Mouse (Mus musculus) CH12F3 (cell line): Measurements from ENCODE around the gene Snx30.

ENCODE experiments used
- in situ Hi-C: fragments of 300-500 bp; cut with MboI; formaldehyde crosslinking; loops from 2 replicates; pipeline ENCODE4 v1.14.3; 2020; ENCODE audit warnings: low sequenced_read_pairs

Snx30 gene

GRCm38 (mm10) chr4:59868086-59868485 lies 62.4 kb downstream of the Snx30 start:
- in situ Hi-C loops = loop anchor here (25.0 kb wide), 1 partner anchor 256 kb away; no protein-coding TSS in a partner anchor

- in situ Hi-C loops = loop anchor here (25.0 kb wide), 1 partner anchor 257 kb away; no protein-coding TSS in a partner anchor
Measured at GRCm38 (mm10) chr4:59869488-59870057, 63.9 kb downstream of the Snx30 start.

DNA sequence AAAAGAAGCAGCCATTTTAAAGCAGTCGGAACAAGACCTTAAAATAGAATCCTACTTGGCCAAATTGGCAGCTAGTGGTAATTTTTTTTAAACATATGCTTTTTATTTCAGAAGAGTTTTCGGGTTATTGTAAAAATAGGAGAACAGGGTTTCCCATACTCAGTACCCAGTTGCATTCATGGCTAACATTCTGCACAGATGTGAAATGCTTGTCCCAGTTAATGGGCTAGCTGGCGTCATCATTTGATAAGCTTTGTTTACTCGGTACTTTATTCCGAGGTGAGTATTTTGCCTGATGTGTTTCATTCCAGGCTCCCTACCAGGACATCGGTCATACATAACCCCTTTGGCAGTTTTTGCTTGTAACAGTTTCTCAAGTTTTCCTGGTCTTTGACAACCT lies 64.8 kb downstream of the Snx30 start:
- in situ Hi-C loops = loop anchor here (25.0 kb wide), 1 partner anchor 258 kb away; no protein-coding TSS in a partner anchor

DNA sequence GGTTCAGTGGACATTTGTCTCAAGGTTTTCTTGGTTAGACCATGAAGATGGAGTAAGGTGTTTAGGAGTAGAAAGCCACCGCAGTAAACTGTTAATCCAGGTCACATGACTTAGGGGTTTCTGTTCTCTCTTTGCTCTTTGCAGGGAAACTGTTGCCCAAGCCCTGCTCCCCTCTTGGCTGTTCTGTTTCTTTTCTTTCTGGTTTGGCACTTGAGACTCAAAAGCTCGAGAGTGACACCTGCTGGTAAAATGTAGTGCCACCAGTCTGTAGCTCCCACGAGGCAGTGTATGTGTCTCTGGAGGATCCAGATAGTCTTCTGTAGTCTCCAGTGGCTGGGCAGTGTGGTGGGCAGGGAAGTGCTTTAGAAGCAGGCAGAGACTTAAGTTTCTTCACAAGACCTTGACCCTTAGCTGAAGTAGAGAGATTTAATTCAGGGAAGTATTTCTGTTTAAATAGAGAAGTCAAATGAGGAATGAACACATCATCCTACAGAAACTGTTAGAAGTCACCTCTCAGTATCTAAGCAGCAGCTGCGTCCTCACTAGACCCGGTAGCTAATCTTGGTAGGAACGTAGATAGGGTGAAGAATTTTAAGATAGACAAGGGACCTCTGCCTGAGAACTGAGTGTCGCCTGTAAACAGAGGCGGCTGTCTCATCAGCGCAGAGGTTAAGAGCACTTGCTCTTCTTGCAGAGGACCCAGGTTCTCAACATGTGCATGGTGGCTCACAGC lies 65.4 kb downstream of the Snx30 start:
- in situ Hi-C loops = loop anchor here (25.0 kb wide), 1 partner anchor 259 kb away; no protein-coding TSS in a partner anchor

DNA sequence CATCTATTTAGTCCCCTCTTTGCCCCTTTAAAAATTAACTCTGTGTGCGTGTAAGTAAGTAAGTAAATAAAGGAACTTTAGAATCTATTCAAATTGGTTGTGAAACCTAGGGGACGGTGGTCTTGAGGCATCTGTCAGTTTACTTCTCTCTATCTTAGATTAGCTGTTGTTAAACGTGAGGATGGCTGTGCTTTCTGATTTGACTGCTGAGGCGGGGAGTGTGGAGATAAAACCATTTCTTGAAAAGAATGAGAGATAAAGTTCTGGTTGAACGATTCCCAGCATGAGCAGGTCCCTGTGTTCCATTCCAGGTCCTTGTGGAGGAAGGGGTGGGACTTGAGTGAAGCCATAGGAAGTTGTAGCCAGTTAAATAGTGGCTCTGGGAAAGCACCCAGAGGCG lies 67.6 kb downstream of the Snx30 start:
- in situ Hi-C loops = loop anchor here (25.0 kb wide), 1 partner anchor 261 kb away; no protein-coding TSS in a partner anchor

DNA sequence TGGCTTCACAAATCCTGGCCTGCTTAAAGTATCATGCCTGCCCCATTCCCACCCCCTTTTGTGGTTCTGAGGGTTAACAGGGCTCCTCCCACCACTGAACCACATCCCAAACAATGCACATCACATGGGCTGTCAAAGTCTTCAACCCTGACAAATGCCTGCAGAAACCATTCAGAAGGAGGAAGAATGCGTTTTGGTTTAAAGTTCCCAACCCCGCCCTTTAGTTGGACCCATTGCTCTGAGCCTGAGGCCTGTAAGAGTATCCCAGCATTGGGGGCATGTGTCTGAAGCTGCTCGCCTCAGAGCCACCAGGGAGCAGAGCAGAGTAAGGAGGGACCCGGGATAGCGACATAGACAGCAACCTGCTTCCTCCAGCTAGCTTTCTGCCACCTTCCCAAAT lies 68.2 kb downstream of the Snx30 start:
- in situ Hi-C loops = loop anchor here (25.0 kb wide), 1 partner anchor 262 kb away; no protein-coding TSS in a partner anchor

GRCm38 (mm10) chr4:59876570-59876969 lies 70.9 kb downstream of the Snx30 start:
- in situ Hi-C loops = no loop called here

GRCm38 (mm10) chr4:59877025-59877424 lies 71.4 kb downstream of the Snx30 start:
- in situ Hi-C loops = no loop called here

DNA sequence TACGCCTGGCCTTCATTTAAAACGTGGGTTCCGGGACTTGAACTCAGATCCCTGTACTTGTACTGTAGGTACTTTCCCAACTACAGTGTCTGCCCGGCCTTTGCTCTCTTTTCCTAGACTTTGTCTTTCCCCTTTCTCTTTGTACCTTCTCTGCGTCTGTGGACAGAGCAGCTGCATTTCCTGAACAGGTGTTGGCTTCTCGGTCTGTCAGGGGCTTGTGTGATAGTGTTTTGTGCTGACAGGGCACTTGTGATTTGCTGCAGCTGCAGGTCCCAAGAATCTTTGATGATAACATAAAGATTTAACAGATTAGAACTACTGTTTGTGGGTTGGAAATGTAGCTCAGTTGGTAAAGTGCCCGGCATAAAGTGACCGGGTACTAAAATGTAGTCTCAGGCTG lies 73.0 kb downstream of the Snx30 start:
- in situ Hi-C loops = no loop called here

DNA sequence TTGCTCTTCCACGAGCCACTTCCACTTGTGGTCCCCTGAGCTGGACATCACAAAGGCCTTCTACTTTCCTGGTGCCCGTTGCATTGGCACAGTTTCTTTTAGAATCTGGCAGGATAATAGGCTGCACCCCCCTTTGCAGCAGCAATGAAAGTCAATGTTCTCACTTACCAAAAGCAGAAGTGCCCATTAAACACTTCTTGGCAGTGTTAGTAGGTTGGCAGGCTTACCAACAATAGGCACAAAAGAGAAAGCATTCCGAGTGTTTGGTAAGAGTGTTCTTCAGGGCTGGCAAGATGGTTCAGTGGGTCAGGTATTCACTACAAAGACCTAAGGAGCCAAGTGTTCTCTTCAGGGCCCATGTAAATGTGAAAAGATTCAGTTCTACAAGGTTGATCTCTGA lies 73.8 kb downstream of the Snx30 start:
- in situ Hi-C loops = no loop called here

DNA sequence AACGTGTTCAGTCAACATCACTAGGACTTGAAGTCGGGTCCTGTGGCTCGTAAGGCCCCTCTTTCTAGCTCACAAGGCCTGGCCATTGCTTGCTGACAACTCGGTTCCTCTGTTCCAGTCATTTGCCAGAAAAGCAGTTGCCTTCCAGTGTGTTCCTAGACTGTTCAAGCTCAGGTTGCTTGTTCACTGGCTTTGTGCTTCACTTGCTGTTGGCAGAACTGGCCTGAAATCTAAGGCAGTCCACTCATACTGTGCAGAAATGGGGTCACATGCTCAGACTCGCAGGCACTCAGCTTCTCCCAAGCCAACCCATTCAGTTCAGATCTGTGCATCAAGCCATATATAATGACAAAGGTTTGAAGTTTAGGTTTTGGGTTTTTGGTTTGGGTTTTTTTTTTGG lies 75.1 kb downstream of the Snx30 start:
- in situ Hi-C loops = no loop called here

DNA sequence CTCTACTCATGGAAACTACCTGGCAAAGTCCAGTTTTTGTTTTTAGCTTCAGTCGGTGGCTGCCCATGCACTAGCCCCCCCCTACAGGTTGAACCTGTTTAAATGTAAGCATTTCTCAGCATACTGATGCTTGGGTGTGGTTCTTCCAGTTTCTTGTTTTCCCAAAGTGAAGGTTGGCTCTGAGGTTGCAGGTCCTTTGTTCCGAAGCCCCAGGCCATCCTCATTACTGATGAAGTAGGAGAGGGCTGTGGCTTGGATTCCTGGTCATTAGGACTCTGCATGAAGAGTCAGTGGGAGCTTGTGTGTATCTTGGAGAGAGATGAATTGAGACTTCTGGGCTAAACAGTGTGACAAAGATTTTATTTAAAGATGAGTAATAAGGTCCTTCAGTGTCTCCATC lies 75.6 kb downstream of the Snx30 start:
- in situ Hi-C loops = no loop called here

DNA sequence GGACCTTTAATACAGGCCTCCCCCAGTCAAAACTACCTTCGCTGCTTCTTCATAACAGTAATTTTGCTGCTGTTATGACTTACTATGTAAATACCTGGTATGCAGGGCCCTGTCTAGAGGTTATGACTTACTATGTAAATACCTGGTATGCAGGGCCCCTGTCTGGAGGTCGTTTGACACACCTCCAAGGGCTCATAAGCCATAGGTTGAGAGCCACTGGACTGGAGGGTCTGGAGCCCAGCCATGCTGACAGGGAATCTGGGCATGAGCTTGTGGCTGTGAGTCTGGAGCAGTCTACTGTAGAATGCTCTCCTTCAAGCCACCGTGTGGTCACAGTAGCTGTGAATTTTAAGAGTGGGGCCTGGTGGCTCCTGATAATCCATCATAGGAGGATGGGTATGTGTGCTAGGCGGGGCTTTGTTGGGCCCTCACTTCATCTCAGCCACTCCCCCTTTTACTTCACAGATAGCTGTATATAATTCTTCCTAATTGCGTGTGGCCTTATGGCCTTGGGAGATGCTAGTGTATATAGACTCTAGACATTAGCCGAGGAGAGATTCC lies 78.6 kb downstream of the Snx30 start:
- in situ Hi-C loops = no loop called here

DNA sequence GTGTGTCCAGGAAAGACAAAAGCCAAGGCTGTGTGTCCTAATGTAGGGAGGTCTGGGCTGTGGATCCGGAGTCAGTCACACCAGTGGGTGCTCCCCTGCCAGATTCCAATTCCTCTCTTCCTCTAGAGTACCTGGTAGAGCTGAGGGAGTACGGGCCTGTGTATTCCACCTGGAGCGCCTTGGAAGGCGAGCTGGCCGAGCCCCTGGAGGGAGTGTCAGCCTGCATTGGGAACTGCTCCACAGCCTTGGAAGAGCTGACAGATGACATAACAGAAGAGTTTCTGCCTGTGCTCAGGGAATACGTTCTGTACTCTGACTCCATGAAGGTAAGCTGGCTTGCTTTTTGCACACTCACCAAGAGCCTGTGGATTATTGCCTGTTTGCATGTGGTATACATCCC lies 80.6 kb downstream of the Snx30 start:
- in situ Hi-C loops = no loop called here

DNA sequence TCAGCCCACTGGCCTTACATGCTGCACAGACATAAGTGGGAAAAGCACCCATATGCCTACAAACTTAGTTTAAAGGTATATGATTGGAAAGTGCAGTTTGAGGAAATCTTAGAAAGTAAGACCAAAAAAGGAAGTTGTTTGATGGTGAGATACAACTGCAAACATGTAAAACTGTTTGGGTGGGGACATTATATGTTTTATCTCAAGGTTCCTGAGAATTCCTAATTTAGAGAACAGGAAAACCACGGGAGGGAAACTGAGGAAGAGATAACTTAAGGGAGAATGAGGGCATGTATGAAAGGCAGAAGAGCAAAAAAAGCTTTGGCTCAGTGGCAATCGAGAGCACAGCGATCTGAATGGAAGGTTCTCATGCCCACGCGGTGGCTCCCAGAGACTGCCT lies 81.4 kb downstream of the Snx30 start:
- in situ Hi-C loops = no loop called here

DNA sequence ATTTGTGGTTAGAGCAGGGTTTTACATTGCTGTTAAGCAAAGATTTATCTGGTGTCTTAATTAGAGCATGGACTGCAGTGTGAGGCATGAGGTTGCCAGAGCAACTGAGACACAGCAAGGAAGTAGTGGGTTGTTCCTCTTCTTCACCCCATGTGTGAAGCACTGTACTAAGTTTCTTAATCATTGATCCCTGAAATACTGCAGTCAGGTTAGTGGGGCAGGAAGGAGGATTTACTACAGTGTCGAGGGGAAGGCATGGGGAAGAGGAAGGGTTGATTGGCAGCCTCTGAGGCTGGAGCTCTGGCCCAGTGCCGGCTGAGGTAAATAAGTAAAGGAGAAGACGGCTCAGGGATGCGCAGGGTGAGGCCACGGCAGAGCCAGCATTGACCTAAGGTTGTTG lies 82.4 kb downstream of the Snx30 start:
- in situ Hi-C loops = no loop called here

- in situ Hi-C loops = no loop called here
Measured at GRCm38 (mm10) chr4:59890086-59890600, 84.5 kb downstream of the Snx30 start.

DNA sequence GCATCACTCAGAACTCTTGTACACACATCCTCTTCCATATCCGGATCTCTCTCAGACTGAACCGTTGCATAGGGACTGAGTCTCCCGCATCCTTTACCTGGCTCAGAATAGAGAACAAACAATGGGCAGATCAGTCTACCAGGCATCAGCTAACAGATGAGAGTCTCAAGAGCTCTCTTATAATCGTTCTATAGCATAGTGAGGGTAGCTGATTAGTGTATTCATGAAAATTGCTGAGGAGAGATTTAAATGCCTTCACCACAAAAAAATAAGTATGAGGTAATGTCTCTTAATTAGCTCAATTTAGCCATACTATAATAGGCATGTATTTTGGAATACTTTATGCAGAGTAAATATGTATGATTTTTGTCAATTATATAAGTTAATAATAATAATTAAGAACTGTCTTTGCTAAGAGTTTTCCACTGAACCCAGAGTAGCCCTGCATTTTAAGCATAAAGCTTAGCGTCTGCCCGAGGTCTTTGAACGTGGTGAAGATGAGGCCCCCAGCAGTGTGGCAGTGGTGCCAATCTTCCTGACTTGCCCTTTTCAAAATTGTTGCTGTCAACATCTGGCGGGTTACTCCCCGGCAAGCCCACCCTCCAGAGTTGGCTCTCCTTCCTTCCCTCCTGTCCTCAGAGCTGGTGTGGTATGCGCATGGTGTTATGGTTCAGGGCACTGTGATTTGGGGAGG lies 86.2 kb downstream of the Snx30 start:
- in situ Hi-C loops = no loop called here

DNA sequence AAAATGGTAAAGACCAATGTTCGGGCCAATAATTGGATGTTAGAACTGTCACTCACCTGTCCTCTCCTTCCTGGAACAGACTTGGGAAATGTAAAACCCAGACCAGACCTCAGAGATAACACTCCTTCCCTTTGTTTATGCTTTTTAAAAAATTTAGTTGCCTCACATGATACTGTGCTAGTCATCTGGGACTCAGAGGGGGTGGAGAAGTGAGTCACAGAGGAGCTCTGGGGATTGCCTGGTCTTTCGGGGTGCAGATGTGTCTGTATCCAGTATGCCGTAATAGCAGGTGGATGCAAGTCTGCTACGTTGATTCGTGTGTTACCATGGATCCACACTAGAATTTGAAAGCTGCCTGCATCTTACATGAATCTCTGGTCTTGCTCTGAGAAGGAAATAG lies 87.1 kb downstream of the Snx30 start:
- in situ Hi-C loops = no loop called here

DNA sequence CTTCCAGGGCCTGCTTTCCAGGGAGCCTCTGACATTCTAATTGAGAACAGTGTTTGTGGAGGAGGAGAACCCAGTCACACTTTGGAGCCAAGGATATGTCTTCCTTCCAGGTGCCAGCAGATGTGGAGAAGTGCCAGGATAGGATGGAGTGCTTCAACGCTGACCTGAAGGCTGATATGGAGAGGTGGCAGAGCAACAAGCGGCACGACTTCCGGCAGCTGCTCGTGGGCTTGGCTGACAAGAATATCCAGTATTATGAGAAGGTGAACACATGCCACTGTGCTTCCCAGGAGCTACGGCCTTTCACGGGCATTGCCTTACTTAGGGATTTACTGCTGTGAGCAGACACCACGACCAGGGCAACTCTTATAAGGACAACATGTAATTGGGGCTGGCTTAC lies 88.8 kb downstream of the Snx30 start:
- in situ Hi-C loops = no loop called here

DNA sequence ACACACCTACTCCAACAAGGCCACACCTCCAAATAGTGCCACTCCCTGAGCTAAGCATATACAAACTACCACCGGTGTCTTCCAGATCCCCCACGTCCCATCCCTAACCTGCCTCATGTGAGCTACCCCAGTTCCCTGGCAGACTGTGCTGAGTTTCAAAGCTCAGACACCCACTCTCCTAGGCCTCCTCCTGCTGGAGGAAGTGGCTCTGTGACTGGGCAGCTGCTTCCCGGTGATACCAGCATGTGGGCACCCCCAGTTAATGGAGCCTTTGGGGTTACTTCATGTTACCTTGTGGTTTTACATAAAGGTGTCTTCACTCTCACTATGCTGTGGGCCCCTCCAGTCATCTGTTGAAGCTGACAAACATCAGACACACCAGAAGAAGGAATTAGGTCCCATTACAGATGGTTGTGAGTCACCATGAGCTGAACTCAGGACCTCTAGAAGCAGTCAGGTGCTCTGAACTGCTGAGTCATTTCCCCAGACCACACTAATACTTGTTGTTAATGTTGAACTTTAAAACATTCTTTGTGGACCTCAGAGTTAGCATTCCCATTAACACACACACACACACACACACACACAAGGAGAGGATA lies 89.4 kb downstream of the Snx30 start:
- in situ Hi-C loops = no loop called here
